Mouse (Mus musculus): ENCODE results near the gene Rbbp4. TPM values are rescaled to one million over a fixed set of nuclear protein-coding genes. Genes with fewer than 3 reads are reported as not detected.
A peak's percentile ranks its signal among the peaks of the same experiment; 100 is the strongest.

Rbbp4 gene
- polyA plus RNA-seq, 1 experiment from 2014 or later: 388 TPM

DNA sequence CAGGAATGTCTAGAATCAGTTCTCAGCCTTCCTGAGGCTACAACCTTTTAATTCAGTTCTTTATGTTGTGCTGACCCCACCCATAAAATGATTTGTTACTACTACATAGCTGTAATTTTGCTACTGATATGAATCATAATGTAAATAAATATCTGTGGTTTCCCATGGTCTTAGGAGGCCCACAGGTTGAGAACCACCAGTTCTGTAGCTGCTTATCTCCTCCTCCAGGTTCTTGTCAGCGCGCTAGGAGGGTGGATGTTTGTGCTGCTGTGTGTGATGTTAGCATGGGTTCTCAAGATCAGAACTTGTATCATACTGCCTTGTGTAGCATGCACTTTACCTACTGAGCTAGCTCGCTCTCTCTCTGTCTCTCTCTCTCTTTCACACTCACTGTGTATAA is 4.6 kb upstream of the Rbbp4 start:
- no peak overlapping the region for H3K4me3 ChIP-seq (replicated peaks; ENCODE audit: low read length)
- no peaks in the 10 kb centered on the region for H3K27me3 ChIP-seq (replicated peaks; ENCODE audit: control insufficient read depth, insufficient read depth, low read length)
- H3K4me2 ChIP-seq (ENCODE audit: low read length): no peak overlapping the region
- WGBS: 98% methylated on average over 3 of the region's 3 CpGs
- H3K9me3 ChIP-seq (ENCODE audit: control insufficient read depth, low read length): no peaks in the 10 kb centered on the region
- H3K9ac ChIP-seq (replicated peaks; ENCODE audit: low read depth, low read length): no peak overlapping the region
- ATAC-seq: no peak
- no peak overlapping the region for H3K27ac ChIP-seq (ENCODE audit: low read length)
- peaks cover 3% of the 10 kb centered on the region for H3K4me1 ChIP-seq (replicated peaks; ENCODE audit: control insufficient read depth, insufficient read depth, low read length)
- peaks cover 14% of the 10 kb centered on the region for H3K36me3 ChIP-seq (ENCODE audit: control insufficient read depth, insufficient read depth)

DNA sequence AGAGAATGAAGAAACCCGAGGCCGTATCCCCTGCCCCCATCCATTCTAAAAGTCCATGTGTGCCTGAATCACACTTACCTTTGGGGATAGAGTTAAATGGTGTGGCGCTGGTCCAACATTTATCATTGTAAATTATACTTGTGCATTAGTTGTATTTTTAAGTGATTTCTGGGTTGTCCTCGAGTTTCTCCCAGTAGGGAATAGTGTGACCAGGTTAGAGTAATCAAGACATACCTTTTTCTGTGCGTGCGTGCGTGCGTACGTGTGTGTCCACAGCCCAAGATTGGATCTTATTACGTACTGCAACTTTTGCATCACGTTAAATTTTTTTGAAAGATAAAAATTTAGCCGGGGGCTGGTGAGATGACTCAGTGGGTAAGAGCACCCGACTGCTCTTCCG is 1.1 kb upstream of the Rbbp4 start:
- Histone ChIP-seq H3K9me3 (ENCODE audit: control insufficient read depth, low read length) (no peaks in the 10 kb centered on the region), H3K4me2 (ENCODE audit: low read length) (peak overlapping the region; percentile 60), H3K36me3 (ENCODE audit: control insufficient read depth, insufficient read depth) (no peaks in the 10 kb centered on the region), H3K27me3 (replicated peaks; ENCODE audit: control insufficient read depth, insufficient read depth, low read length) (no peaks in the 10 kb centered on the region), H3K9ac (replicated peaks; ENCODE audit: low read depth, low read length) (peak overlapping the region; percentile 61), H3K4me3 (replicated peaks; ENCODE audit: low read length) (peak overlapping the region; percentile 51), H3K4me1 (replicated peaks; ENCODE audit: control insufficient read depth, insufficient read depth, low read length) (peaks cover 29% of the 10 kb centered on the region), H3K27ac (ENCODE audit: low read length) (peak overlapping the region; percentile 98)
- 55% methylated on average over 14 of the region's 14 CpGs for WGBS
- ATAC-seq: no peak

DNA sequence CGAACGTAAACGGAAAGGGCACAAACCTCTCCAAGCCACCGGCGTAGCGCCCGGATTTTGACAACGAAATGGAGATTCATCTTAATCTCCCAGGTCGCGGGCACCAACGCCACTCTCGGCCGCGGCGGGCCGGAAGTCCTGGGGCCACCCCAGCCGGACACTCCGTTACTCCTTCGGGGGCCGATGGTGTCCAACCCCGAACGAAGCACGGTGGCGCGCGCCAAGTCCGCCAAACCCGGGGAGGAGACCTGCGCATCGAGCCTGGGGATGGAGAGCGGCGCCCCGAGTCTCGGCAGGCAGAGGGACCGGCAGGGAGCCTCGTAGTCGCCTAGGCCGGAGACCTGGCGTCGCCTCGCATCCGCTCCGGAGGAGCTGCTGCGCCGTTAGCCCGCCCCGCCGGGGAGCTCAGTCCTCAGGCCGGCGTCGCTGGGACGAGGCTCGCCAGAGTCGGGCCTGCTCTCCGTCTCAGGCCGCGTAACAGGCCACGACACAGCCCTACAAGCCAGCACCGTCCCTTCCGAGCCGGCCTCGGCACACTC is 424 bp downstream of the Rbbp4 start:
- under 1% methylated on average over 57 of the region's 62 CpGs for WGBS
- H3K4me1 ChIP-seq (replicated peaks; ENCODE audit: control insufficient read depth, insufficient read depth, low read length): peaks cover 31% of the 10 kb centered on the region

DNA sequence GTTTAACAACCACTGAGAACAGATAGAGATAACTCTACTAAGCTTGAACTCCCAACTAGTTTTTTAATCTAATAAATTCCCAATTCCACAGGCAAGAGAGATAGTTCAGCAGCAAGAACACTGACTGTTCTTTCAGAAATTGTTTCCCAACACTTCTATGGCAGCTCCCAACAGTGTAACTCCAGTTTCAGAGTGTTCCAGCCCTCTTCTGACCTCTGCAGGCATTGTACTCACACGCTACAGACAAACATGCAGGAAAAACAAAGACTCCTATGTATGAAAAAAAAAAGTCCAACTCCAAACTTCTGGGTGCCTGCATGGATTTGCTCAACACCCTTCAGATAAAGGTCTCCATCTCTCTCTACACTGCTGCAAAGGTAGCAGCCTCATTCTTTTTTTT is 2.3 kb downstream of the Rbbp4 start:
- Histone ChIP-seq H3K27ac (ENCODE audit: low read length) (no peak overlapping the region), H3K9me3 (ENCODE audit: control insufficient read depth, low read length) (no peaks in the 10 kb centered on the region), H3K27me3 (replicated peaks; ENCODE audit: control insufficient read depth, insufficient read depth, low read length) (no peaks in the 10 kb centered on the region), H3K4me2 (ENCODE audit: low read length) (peak overlapping the region; percentile 76), H3K9ac (replicated peaks; ENCODE audit: low read depth, low read length) (no peak overlapping the region), H3K4me3 (replicated peaks; ENCODE audit: low read length) (no peak overlapping the region; the same call in 1 of the 2 replicates), H3K36me3 (ENCODE audit: control insufficient read depth, insufficient read depth) (peaks cover 8% of the 10 kb centered on the region), H3K4me1 (replicated peaks; ENCODE audit: control insufficient read depth, insufficient read depth, low read length) (peaks cover 31% of the 10 kb centered on the region)
- no peak for ATAC-seq
- 19% methylated on average over 1 of the region's 1 CpGs for WGBS

More for the DNA sequence above, 424 bp downstream of the Rbbp4 start:
- Histone ChIP-seq H3K9ac (replicated peaks; ENCODE audit: low read depth, low read length) (peak overlapping the region; percentile 88), H3K27me3 (replicated peaks; ENCODE audit: control insufficient read depth, insufficient read depth, low read length) (no peaks in the 10 kb centered on the region), H3K4me2 (ENCODE audit: low read length) (peak overlapping the region; percentile 76), H3K27ac (ENCODE audit: low read length) (peak overlapping the region; percentile 92), H3K9me3 (ENCODE audit: control insufficient read depth, low read length) (no peaks in the 10 kb centered on the region), H3K36me3 (ENCODE audit: control insufficient read depth, insufficient read depth) (no peaks in the 10 kb centered on the region), H3K4me3 (replicated peaks; ENCODE audit: low read length) (peak overlapping the region; percentile 82)
- ATAC-seq: no peak

DNA sequence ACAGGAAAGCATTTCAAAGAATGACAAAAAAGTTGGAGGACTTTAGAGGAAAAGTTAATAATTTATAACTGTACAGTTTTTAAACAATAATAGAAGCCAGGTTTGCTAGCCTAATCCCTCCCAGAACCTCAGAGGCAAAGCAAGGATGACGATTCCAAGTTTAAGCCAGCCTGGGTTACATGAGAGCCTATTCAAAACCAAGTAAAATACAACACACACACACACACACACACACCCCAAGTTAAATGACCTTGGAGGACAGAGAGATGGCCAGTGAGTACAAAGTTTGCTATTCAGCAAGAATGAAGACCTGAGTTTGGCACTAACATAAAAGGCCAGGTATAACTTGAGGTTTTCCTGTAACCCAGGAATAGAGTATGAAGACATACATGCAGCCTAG is 9.0 kb downstream of the Rbbp4 start:
- Histone ChIP-seq H3K4me3 (replicated peaks; ENCODE audit: low read length) (no peak overlapping the region), H3K9me3 (ENCODE audit: control insufficient read depth, low read length) (no peaks in the 10 kb centered on the region), H3K4me2 (ENCODE audit: low read length) (no peak overlapping the region), H3K9ac (replicated peaks; ENCODE audit: low read depth, low read length) (no peak overlapping the region), H3K27me3 (replicated peaks; ENCODE audit: control insufficient read depth, insufficient read depth, low read length) (no peaks in the 10 kb centered on the region), H3K36me3 (ENCODE audit: control insufficient read depth, insufficient read depth) (peaks cover 23% of the 10 kb centered on the region), H3K27ac (ENCODE audit: low read length) (no peak overlapping the region), H3K4me1 (replicated peaks; ENCODE audit: control insufficient read depth, insufficient read depth, low read length) (peaks cover 1% of the 10 kb centered on the region; the same call in 1 of the 2 replicates)
- 76% methylated on average over 1 of the region's 1 CpGs for WGBS
- no peak for ATAC-seq

DNA sequence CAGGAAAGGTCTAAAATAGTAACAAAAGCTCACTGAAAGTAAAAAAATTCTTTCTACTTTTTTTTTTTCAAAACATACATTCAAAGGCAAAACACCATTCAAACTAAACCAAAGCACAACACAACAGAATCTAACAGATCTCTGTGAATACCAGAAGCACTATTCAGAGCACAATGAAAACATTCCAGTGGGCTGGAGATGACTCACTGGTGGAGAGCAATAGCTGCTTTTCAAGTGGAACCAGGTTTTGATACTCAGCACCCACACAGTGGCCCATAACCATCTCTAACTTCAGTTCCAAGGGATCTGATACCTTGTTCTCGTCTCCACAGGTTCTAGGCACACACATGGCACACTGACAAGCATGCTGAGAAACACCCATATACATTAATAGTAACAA is 10.4 kb downstream of the Rbbp4 start:
- Histone ChIP-seq H3K4me2 (ENCODE audit: low read length) (no peak overlapping the region), H3K9me3 (ENCODE audit: control insufficient read depth, low read length) (no peaks in the 10 kb centered on the region), H3K36me3 (ENCODE audit: control insufficient read depth, insufficient read depth) (peaks cover 28% of the 10 kb centered on the region), H3K9ac (replicated peaks; ENCODE audit: low read depth, low read length) (no peak overlapping the region), H3K4me3 (replicated peaks; ENCODE audit: low read length) (no peak overlapping the region), H3K27ac (ENCODE audit: low read length) (no peak overlapping the region), H3K27me3 (replicated peaks; ENCODE audit: control insufficient read depth, insufficient read depth, low read length) (no peaks in the 10 kb centered on the region), H3K4me1 (replicated peaks; ENCODE audit: control insufficient read depth, insufficient read depth, low read length) (no peaks in the 10 kb centered on the region)
- WGBS: 69% methylated on average over 1 of the region's 1 CpGs
- no peak for ATAC-seq

DNA sequence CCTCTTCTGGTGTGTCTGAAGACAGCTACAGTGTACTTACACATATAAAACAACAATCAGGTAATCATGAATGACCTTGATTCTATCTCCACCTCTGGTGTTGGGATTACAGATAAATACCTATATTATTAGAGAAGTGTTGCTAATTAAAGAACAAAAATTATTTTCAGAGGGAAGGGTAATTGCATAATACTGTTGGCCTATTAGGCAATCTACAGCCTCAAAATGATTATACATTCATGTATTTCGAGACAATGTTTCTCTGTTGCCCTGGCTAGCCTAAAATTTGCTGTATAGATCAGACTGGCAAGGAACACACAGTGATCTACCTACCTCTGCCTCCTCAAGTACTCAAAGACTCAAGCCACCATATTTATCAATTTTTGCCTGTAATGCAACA is 11.7 kb downstream of the Rbbp4 start:
- 100% methylated on average over 1 of the region's 1 CpGs for WGBS
- Histone ChIP-seq H3K9ac (replicated peaks; ENCODE audit: low read depth, low read length) (no peak overlapping the region), H3K27me3 (replicated peaks; ENCODE audit: control insufficient read depth, insufficient read depth, low read length) (no peaks in the 10 kb centered on the region), H3K4me3 (replicated peaks; ENCODE audit: low read length) (no peak overlapping the region), H3K36me3 (ENCODE audit: control insufficient read depth, insufficient read depth) (peaks cover 30% of the 10 kb centered on the region), H3K27ac (ENCODE audit: low read length) (no peak overlapping the region), H3K4me1 (replicated peaks; ENCODE audit: control insufficient read depth, insufficient read depth, low read length) (no peaks in the 10 kb centered on the region), H3K4me2 (ENCODE audit: low read length) (no peak overlapping the region), H3K9me3 (ENCODE audit: control insufficient read depth, low read length) (no peaks in the 10 kb centered on the region)
- ATAC-seq: no peak

DNA sequence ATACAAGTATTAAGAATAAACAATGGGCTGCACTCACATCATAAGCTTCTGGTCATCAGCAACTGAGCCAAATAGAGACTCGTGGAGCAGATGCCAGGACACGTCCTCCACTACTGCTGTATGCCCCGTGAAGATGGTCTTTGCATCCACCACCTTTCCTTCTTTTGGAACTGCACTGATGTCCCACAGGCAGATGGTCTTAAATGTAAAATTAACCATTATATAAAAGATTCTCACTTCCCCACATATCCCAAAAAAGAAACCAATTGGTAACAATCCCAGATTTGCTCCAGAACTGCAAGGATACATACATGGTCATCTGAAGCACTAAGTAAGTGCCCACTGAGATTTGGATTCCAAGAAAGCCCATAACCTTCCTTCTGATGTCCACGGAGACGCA is 13.1 kb downstream of the Rbbp4 start:
- H3K4me2 ChIP-seq (ENCODE audit: low read length): no peak overlapping the region
- peaks cover 33% of the 10 kb centered on the region for H3K36me3 ChIP-seq (ENCODE audit: control insufficient read depth, insufficient read depth)
- WGBS: 94% methylated on average over 5 of the region's 5 CpGs
- no peak overlapping the region for H3K9ac ChIP-seq (replicated peaks; ENCODE audit: low read depth, low read length)
- no peak for ATAC-seq
- no peak overlapping the region for H3K27ac ChIP-seq (ENCODE audit: low read length)
- H3K27me3 ChIP-seq (replicated peaks; ENCODE audit: control insufficient read depth, insufficient read depth, low read length): no peaks in the 10 kb centered on the region
- no peaks in the 10 kb centered on the region for H3K9me3 ChIP-seq (ENCODE audit: control insufficient read depth, low read length)
- no peaks in the 10 kb centered on the region for H3K4me1 ChIP-seq (replicated peaks; ENCODE audit: control insufficient read depth, insufficient read depth, low read length)
- no peak overlapping the region for H3K4me3 ChIP-seq (replicated peaks; ENCODE audit: low read length)

DNA sequence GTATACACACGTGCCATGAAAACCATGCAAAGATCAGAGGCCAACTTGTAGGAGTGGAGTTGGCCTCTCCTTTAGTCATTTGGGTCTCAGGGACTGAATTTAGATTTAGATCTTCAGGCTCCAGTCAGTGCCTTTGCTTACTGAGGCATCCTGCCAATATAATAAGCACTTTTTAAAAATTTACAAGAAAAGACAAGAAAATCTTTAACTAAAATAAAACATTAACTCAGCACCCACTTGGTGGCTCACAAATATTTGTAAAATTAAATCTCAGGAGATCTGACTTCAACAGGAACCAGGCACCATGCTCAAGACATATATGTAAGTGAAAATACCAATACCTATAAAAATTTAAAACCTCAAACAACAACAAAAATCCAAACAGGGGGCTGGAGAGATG is 14.3 kb downstream of the Rbbp4 start:
- no peak overlapping the region for H3K4me3 ChIP-seq (replicated peaks; ENCODE audit: low read length)
- no peaks in the 10 kb centered on the region for H3K4me1 ChIP-seq (replicated peaks; ENCODE audit: control insufficient read depth, insufficient read depth, low read length)
- peaks cover 34% of the 10 kb centered on the region for H3K36me3 ChIP-seq (ENCODE audit: control insufficient read depth, insufficient read depth)
- no peak overlapping the region for H3K9ac ChIP-seq (replicated peaks; ENCODE audit: low read depth, low read length)
- no peaks in the 10 kb centered on the region for H3K9me3 ChIP-seq (ENCODE audit: control insufficient read depth, low read length)
- no peaks in the 10 kb centered on the region for H3K27me3 ChIP-seq (replicated peaks; ENCODE audit: control insufficient read depth, insufficient read depth, low read length)
- H3K27ac ChIP-seq (ENCODE audit: low read length): no peak overlapping the region
- WGBS: 96% methylated on average over 1 of the region's 1 CpGs
- H3K4me2 ChIP-seq (ENCODE audit: low read length): no peak overlapping the region
- no peak for ATAC-seq

DNA sequence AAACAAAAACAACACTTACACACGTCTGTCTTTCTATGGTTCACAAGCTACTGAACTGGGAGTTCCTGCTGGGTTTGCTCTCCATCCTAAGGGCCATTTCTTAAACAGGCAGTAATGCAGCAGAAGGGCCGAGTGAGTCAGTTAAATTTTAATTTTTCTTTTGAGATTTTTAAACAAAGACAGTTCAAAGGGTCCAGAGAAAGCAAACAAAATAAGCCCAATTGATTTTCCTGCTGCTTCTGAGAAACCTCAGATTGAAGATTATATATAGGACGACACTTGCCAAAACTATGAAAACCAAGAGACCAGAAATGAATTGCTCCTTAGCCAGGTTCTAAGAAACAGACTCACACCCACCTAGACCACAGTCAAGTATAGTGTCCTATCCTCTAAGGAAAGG is 21.3 kb downstream of the Rbbp4 start:
- Histone ChIP-seq H3K4me1 (replicated peaks; ENCODE audit: control insufficient read depth, insufficient read depth, low read length) (no peaks in the 10 kb centered on the region), H3K9me3 (ENCODE audit: control insufficient read depth, low read length) (no peaks in the 10 kb centered on the region), H3K9ac (replicated peaks; ENCODE audit: low read depth, low read length) (no peak overlapping the region), H3K36me3 (ENCODE audit: control insufficient read depth, insufficient read depth) (peaks cover 62% of the 10 kb centered on the region), H3K4me3 (replicated peaks; ENCODE audit: low read length) (no peak overlapping the region), H3K4me2 (ENCODE audit: low read length) (no peak overlapping the region), H3K27ac (ENCODE audit: low read length) (no peak overlapping the region), H3K27me3 (replicated peaks; ENCODE audit: control insufficient read depth, insufficient read depth, low read length) (no peaks in the 10 kb centered on the region)
- 81% methylated on average over 3 of the region's 3 CpGs for WGBS
- no peak for ATAC-seq

Data from forebrain, embryonic 16.5 days (tissue).